Mouse (Mus musculus): Measurements from ENCODE around the gene Inhbc.

Gene Inhbc

GRCm38 (mm10) chr10:127351719-127352118, 18.5 kb downstream of the Inhbc start:
- DNase-seq (ENCODE audit: low read depth), result no peak

- no peak for DNase-seq (ENCODE audit: low read depth)
Observed at GRCm38 (mm10) chr10:127351285-127351595, 19.0 kb downstream of the Inhbc start.

- peak; percentile 40 for DNase-seq (ENCODE audit: low read depth)
Observed at GRCm38 (mm10) chr10:127350594-127351284, 19.5 kb downstream of the Inhbc start.

GRCm38 (mm10) chr10:127349810-127350209, 20.4 kb downstream of the Inhbc start:
- no peak for DNase-seq (ENCODE audit: low read depth)

- peak; percentile 32 for DNase-seq (ENCODE audit: low read depth)
Observed at GRCm38 (mm10) chr10:127348957-127349356, 21.3 kb downstream of the Inhbc start.

- no peak for DNase-seq (ENCODE audit: low read depth)
Observed at GRCm38 (mm10) chr10:127346173-127346572, 24.1 kb downstream of the Inhbc start.

- no peak for DNase-seq (ENCODE audit: low read depth)
Observed at GRCm38 (mm10) chr10:127343029-127343428, 27.2 kb downstream of the Inhbc start.

GRCm38 (mm10) chr10:127341891-127342639, 28.2 kb downstream of the Inhbc start, which contains the start of gene Gli1:
Gene Gli1 (minus strand): TSS chr10:127341974.
- peak; percentile 84 for DNase-seq (ENCODE audit: low read depth)

GRCm38 (mm10) chr10:127341360-127341690, 28.9 kb downstream of the Inhbc start:
- no peak for DNase-seq (ENCODE audit: low read depth)

- DNase-seq (ENCODE audit: low read depth), result no peak
Observed at GRCm38 (mm10) chr10:127340577-127341359, 29.5 kb downstream of the Inhbc start.

- no peak for DNase-seq (ENCODE audit: low read depth)
Observed at GRCm38 (mm10) chr10:127339683-127340576, 30.3 kb downstream of the Inhbc start.

- DNase-seq (ENCODE audit: low read depth), result peak; percentile 87
Observed at GRCm38 (mm10) chr10:127338930-127339682, 31.1 kb downstream of the Inhbc start.

- DNase-seq (ENCODE audit: low read depth), result no peak
Observed at GRCm38 (mm10) chr10:127337536-127338099, 32.6 kb downstream of the Inhbc start.

- no peak for DNase-seq (ENCODE audit: low read depth)
Observed at GRCm38 (mm10) chr10:127336952-127337351, 33.3 kb downstream of the Inhbc start.

GRCm38 (mm10) chr10:127335271-127335670, 35.0 kb downstream of the Inhbc start:
- no peak for DNase-seq (ENCODE audit: low read depth)

GRCm38 (mm10) chr10:127333152-127333551, 37.1 kb downstream of the Inhbc start:
- DNase-seq (ENCODE audit: low read depth), result no peak

- no peak for DNase-seq (ENCODE audit: low read depth)
Observed at GRCm38 (mm10) chr10:127332211-127332874, 37.9 kb downstream of the Inhbc start.

- DNase-seq (ENCODE audit: low read depth), result no peak
Observed at GRCm38 (mm10) chr10:127330212-127330611, 40.0 kb downstream of the Inhbc start.

- DNase-seq (ENCODE audit: low read depth), result no peak
Observed at GRCm38 (mm10) chr10:127327461-127328145, 42.6 kb downstream of the Inhbc start.

GRCm38 (mm10) chr10:127326828-127327227, 43.4 kb downstream of the Inhbc start:
- DNase-seq (ENCODE audit: low read depth), result no peak
